Mouse (Mus musculus) kidney, postnatal 4 days (tissue): Measurements from ENCODE around the gene Il27ra.

ENCODE experiments used
- DNase-seq, 2 experiments: peaks; one replicate each; pipeline ENCODE4 v3.0.0; 2021; ENCODE audit warnings: mixed read lengths in 2 of 2

Gene Il27ra

DNA sequence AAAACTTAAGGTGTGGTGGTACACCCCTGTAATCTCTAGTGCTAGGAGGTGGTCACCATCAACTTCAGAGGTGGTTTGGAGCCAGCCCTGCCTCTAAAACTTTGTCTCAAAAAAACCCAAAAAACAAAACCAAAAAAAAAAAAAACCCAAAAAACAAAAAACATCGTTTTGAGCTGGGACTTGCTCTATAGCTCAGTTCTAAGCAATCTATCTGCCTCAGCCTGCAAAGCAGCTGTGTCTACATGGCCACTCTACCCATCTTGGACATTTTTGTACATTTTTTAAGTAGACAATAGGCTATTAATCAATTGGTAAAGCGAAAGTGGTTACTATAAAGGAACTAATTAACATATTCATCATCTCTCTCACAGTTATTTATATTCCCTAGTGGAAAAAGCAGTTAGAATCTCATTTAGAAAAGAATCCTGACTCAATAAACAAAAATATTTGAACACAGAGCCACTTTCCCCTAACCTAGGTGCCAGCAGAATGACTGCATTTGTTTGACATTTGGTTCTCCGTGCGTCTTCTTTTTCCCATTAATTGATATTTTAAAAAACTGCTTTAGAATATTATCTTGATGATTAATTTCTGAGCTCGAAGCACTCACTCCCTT, 23.2 kb upstream of the Il27ra start:
- DNase-seq = no peak

DNA sequence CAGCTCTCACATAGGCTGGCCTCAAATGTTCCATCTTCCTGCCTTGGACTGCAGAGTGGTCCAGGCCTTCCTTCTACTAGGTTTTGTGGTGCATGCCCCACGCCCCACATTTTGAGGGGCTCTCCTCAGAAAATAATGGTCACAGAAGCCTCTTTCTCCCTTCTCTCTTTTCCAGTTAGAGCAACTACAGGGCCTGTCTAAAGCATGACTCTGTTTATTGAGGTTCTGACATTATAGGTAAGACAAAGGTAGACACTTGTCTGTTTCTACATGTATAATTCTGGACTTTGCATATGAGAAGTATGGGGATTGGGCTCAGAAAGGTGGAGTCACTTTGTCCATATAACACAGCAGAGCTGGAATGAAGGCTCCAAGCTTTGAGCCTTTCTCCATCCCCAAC, 22.6 kb upstream of the Il27ra start, which contains the start of gene Gm10643:
TSS of gene Gm10643 (minus strand) at position 101 of the 400 bp plus-strand sequence.
- DNase-seq = no peak

DNA sequence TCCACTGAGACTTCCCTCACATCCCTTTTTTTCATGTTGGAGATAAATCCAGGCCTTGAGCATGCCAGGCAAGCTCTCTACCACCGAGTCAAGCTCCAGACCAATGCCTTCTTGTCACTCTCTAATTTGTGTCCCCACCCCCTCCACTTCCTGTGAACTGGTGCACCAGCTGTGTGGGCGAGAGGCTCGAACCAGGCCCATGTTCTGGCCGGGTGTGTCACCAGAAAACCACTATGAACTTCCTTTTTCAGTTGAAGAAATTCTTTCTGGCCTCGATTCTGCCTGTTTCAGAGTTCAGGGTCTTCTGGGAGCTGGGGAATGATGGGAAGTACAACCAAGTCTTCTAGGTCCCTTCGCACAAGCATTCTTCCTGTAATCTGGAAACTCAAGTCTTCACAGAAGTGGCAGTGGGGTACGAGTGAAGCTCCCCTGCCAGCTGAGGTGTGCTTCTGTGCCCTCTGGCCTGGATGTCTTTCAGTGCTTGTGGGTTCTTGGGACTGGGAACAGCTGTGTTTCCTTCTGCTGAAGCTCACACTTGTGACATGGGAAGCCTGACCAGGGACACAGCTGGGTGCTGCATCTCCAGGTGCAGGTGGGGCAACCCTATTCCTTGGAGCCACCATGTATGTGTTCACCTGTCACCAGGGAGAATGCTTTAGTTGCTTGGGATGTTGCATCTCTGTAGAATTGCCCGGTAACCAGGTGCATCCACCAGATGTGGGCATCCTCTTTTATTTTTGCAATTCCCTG, 21.6 kb upstream of the Il27ra start:
- no peak for DNase-seq

DNA sequence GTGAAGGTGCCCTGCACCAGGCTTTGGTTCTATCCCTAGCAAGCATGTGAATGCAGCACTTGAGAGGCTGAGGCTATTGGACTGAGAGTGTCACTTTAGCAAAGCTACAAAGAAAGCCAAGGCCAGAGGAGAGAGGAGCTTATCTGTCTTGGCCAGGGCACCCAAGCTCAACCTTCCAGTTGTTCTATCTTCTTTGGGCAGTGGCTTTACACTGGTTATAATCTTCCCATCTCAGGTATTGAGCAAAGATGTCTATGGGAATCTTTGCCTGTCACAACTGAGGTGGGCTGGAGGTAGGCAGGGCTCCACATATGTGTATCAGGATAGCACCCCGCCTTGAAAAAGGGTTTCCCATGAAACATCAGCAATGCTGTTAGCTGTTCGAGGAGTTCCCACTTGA, 17.9 kb upstream of the Il27ra start:
- no peak for DNase-seq

DNA sequence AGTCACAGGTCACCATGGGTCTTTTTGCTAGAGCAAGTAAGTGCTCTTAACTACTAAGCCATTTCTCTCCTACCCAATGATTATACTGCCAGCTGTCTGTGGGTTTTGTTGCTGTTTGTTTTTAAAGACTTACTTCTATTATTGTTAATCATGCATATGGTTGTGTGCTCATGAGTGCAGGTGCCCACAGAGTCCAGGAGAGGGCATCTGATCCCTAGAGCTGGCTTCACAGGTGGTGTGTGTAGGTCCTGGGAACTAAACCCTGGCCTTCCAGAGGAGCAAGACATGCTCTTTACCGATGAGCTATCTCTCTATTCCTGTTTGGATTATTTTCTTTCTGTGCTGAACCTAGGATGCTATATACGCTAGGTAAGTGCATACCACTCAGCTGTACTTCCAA, 16.8 kb upstream of the Il27ra start:
- DNase-seq = no peak

DNA sequence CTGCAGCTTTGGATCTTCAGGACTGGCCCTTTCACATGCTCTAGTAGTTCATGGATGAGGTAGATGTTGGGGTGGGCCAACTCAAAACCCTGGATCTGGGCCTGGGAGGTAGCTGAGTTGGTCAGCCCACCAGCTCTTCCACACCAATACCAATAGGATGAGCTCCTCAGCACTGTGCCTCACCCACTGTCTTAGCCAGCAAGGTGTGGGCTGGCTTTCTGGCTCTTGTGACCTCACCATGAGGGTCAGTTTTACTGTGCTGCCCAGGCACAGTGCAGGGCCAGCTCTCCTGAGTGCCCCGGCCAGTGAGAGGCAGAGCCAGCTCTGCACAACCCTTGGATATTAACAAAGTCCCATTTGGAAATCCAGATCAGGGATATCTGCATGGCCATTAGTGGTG, 15.4 kb upstream of the Il27ra start:
- no peak for DNase-seq

DNA sequence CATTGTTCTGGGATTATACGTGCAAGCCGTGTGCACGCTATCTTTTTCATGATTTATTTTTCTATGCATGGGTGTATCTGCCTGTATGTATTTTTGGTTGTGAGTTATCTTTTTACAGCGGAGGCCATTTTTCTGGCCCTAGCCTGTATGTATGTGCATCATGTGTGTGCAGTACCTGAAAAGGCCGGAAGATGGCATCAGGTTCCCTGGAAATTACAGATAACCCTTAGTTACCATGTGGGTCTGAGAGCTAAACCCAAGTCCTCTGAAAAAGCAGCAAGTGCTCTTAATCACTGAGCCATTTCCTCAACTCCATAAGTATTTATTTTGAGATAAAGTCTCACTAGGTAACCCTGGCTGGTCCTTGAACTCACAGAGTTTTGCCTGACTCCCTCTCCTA, 10.8 kb upstream of the Il27ra start:
- DNase-seq = no peak

DNA sequence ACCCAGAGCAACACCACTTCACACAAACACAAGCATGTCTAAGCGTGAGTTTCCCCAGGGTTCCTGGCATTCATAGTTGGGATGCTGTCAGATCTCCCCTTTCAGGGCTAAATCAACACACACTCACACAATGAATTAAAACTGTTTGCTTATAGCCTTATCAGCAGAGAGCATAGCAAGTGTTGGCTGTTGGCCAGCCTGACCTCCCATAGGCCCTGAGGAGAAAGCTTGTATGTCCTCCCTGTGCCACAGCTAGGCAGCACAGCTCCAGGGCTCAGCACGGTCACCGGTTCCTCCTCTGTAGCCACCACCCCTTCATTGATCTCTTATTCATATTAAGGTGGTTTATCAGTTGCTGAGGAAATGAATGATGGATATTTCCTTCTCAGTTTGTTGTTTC, 10.4 kb upstream of the Il27ra start:
- peak; percentile 54 to 56 for DNase-seq

DNA sequence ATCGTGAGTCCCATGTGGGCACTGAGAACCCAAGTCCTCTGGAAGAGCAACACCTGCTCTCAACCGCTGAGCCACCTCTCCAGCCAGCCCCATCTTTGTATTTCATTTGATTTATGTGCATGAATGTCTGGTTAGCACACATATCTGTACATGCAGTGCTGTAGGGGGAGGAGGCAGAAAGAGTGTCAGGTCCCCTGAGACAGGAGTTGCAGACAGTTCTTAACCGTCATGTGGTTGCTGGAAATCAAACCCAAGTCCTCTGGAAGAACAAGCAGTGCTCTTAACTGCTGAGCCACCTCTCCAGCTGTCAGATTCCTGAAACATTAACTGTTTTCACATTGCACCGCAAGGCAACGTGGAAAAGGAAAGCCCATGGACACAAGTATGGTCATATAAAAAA, 5.8 kb upstream of the Il27ra start:
- no peak for DNase-seq

DNA sequence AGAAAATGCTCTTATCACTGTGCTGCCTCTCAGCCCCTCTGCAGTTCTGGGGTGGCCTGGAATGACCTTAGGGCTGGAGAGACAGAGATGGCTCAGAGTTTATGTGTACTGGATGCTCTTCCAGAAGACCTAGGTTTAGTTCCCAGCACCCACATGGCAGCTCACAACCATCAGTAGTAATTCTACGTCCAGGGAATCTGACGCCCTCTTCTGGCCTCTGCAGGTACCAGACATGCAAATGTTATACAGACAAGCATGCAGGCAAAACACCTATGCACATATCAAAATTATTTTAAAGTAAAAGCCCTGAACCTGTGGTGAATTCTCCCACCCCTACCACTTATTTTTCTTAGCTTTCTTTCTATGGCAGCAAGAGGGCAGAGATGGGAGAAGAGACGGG, 4.1 kb upstream of the Il27ra start:
- DNase-seq = no peak

DNA sequence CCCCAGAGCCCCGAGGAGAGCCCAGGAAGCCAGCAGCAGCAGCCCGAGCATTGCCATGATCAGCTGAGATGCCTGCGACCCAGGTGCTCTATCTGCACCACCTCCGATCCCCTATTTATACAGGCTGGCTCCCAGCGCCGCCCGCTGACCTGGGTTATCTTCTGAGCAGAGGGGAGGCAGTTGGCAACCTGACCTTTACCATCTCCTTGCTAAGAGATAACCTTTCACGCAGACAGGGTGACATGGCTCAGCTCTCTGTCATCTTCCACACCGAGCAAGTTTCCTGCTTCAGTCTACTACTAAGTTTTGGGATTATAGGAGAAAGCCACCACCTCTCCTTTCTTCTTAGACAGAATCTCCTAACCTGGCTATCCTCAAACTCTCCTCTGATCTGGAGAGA, 2.5 kb upstream of the Il27ra start, which contains the start of gene Rln3:
TSS of gene Rln3 (minus strand) at position 101 of the 400 bp plus-strand sequence.
- DNase-seq = no peak

DNA sequence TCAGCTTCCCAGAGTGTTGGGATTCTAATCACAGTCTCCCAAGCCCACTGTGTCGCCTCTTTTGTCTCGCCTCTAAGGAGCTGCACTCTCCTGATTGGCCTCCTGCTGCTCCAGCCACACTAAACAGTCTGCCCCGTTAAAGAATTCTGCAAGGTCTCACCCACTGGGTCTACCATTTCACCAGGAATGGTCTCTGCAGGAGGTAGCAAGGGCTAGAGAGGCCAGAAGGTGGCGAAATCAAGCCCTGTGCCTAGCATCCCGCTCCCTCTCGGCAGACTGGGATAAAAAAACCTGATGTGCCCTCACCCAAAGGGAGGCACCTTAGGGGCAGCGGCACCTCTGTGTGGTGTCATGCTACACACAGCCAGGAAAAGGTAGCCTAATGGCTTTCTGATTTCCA, 1.7 kb upstream of the Il27ra start:
- no peak for DNase-seq

DNA sequence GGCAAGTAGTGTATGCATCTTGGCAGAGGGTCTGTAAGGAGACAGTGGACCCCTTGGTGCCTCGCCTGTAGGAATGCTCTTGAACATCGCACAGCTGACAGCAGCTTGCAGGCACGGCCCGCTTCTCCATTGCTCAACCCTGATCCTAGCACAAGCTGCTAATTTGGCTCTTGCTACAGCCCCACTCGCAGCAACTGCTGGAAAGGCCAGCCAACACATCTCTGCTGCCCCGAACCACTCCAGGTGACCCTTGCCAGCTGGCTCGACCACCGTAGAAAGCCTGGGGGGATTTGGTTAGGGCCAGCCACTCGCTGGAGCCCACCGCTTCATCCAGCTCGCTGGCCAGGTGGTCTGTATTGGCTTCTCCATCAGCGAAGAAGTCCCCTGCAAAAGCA, 556 bp upstream of the Il27ra start:
- peak in 1 of 2 experiments; percentile 26 for DNase-seq

DNA sequence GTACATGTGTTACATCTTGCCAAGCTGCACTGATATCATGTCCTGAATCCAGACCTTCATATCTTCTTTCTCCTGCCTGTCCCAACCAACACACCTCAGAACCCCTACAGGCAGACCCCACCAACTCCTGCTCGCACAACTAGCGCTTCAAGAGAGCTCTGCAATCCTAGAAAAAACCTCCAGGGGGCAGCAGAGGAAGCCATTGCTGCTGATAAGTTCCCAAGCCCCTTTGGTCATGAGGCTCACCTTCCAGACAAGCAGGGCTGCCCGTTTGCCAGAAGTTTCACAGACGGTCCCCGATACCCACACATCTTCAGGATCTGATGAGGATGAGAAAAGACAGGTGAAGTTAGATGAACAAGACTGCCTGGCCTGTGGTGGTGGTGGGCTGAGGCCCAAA, 3.3 kb downstream of the Il27ra start:
- DNase-seq = peak; percentile 86 to 88

DNA sequence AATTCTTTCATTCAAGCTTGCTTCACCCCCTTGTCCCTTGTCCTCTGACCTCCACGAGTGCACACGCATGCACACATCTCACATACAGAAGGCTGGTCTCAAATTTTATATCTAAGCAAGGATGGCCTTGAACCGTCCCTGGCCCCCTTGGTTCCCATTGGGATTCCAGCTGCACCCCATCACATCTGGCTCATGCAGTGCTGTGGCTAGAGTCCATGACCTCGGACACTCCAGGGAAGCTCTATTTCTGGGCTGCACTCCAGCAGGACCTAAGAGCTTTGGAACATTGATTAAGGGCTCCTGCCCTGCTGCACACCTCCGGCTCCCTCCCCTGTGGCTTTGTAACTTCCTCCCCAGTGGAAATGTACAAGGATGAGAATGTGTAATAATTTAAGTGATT, 4.4 kb downstream of the Il27ra start:
- peak; percentile 60 to 69 for DNase-seq

DNA sequence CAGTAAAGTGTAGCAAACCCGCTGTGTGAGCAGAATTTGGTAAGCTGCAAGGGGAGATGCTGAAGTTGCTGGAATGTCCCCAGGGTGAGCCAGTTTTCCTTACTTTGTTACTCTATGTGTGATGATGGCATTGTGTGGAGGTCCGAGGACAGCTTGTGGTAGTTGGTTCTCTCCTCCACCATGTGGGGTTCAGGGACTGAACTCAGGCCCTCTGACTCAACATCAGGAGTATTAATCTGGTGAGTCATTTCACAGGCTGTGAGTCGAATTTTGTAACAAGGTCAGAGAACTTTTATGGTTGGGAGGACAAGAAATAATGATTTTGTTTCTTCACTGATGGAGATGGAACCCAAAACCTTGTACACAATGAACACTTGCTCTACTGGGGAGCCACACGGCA, 9.6 kb downstream of the Il27ra start:
- DNase-seq = no peak

DNA sequence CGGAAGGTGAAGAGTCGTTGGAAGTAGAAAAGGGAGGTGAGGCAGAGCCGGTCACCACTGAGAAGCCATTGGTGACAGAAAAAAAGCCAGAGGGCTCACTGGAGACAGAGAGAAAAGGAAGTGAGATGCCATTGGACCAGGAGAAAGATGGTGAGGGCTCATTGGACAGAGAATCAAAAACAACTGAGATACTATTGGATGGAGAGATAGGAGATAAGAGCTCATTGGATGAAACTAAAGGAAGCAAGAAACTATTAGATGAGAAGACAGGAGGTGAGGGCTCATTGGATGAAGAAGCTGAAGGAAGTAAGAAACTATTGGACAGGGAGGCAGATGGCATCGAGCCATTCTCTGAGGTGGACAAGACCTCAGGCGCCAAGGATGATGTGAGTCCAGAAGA, 13.1 kb downstream of the Il27ra start:
- no peak for DNase-seq

DNA sequence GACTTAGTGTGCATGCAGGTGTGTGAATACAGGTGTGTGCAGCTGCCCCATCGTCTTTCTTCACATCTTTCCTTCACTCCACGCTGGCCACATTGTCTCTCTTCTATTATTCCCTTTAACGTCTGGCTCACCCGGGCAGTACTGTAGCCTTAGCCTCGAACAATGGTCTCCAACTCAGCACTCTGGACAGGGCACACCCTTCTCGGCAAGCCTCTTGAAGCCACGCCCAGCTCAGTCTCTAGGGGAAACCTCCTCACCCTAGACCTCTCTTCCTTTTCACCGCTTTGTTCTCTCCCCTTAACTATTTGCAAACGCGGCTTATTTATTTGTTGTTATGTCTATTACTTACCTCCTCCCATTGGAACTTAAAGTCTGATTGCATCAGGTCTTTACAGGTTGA, 14.9 kb downstream of the Il27ra start:
- peak in 1 of 2 experiments; percentile 50 for DNase-seq

DNA sequence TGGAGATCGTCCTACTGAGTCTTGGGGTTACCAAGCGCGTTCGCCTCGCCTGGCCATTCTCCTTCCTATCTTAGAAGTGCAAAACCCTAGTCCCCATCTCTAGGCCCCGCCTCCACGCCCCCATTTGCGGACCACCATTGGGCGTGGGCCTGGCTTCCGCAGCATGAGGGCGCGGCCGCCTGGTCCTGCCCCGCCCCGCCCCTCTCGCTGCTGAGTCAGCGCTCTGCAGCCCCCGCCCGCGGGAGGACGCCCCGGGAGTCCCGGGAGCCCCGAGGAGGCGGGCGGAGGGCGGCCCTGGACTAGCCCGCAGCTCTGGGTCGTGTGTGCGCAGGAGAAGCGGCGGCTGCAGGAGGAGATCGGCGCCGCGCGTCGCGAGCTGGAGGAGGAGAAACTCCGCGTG, 16.5 kb downstream of the Il27ra start:
- peak; percentile 85 to 88 for DNase-seq

DNA sequence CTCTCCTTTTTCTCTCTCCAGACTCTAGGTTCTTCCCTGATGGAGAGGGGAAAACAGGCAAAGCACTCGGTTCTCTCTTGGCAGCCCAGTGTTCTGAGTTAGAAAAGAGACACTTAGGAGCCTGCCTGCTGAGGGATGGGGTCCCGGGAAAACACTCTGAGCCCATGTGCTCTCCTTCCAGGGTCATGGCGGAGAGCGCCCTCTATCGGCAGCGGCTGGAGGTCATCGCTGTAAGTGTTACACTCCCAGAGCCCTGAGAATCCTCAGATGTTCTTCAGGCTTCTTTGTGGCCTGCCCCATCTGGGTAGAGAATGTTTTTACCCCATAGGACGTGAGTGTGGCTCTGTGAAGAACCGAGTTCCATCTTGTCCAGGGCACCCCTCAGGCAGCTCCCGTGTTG, 18.2 kb downstream of the Il27ra start:
- peak; percentile 84 to 89 for DNase-seq

DNA sequence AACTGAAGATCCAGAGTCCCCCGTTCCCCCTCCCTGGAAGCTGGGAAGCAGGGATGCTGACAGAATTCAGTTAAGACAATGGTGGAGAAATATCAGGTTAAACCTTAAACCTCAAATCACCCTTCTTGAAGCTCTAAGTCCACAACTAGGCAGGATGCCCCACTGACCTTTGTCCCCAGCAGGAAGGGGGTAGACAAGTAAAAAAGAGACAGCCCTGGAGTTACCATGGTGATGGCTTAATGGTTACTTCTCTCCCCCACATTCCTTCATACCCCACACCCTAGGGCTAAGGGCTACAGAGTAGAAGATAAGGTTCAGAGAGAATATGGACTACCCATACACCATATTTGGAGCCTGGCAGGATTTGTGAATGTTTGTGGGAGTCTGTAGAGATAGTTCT, 18.8 kb downstream of the Il27ra start:
- peak; percentile 51 to 73 for DNase-seq

DNA sequence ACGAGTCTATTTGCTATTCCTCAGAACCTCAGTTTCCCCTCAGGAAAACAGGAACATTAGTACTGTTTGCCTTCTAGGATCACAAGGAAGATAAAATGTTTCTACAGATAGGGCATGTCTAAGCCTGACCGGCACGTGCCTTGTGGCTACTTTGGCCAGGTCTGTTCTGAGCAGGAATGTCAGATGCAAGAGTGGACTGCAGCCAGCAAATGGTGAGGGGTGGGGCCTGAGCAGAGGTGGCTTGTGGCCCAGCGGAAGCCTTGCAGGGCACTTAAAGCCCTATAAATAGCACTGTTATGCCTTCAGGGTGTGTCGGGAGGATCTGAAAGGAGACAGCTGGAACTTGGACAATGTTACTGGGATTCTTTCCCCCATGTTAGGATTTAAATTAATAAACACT, 19.3 kb downstream of the Il27ra start:
- peak; percentile 72 to 81 for DNase-seq

DNA sequence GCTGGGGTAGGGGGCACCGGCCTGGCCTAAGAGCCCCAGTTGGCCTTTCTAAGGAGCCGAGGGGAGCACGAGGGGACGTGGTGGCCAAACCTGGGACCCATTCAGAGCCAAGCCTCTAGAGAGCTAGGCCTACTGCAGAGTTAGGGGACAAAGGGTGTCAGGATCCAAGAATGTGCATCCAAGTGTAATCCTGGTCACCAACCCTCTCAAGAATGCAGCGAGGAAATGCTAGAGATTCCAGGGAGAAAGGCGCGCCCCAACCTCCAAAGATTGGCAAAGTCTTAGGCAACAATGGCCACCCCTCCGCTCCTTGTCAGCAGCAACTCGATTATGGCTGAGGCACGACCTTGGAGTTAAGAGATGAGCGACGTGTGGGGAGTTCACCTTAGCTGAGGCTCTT, 20.8 kb downstream of the Il27ra start:
- peak in 1 of 2 experiments; percentile 48 for DNase-seq

DNA sequence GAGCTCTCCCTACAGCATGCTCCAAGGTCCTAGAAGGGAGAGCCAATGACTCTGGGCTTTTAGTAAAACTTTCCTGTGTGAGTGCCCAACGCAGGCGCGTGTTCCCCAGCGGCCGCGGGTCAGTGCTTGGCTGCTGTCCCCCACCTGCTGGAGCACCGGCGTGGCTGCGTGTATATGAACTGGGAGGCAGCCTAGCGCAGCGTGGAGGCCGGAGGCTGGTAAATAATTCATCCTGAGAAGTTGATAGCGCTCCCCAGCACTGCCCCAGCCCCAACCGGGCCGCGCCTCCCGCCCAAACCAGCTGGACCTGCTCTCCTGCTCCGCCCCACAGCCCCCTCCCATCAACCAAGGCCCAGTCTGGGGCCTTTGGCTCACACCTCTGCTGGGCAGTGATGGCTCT, 21.3 kb downstream of the Il27ra start, which contains the start of gene Palm3:
TSS of gene Palm3 (plus strand) at position 376 of the 400 bp plus-strand sequence.
- peak; percentile 77 to 89 for DNase-seq

DNA sequence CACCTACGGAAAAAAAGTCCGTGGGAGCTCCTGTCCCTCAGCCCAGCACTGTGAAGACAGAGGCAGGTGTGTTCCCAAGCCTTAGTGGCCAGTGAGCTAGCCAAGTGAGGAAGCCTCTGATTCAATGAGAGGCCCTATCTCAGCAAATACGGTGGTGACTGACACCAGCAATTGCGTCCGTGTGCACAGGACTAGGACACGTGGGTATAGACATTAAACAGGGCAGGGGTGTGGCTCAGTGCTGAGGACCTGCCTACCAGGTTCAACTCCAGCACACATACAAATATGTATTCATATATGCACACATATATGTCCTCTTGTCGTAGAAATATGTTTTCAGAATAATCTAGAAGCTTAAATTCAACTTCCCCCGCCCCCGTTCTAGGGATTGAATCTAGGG, 22.7 kb downstream of the Il27ra start:
- DNase-seq = no peak
